Mouse (Mus musculus) heart, embryonic 13.5 days (tissue): ENCODE measurements around the gene Slc25a36. TPM values are rescaled to one million over a fixed set of nuclear protein-coding genes. Genes with fewer than 3 reads are reported as not detected.

Source experiments
- ATAC-seq: fragments of 200-750 bp; cut with Nextera tagmentation; 2 replicates; pipeline ENCODE4 v1.8.0; 2017; ENCODE audit warnings: moderate TSS enrichment; ENCODE audit not compliant: insufficient number of reproducible peaks, low FRiP score, low TSS enrichment; ENCODE audit errors: extremely low read depth
- H3K27ac ChIP-seq: fragments of 300-500 bp; sonication (generic); replicated peaks from 2 replicates; pipeline ENCODE4 v1.5.1; 2015; ENCODE audit warnings: moderate library complexity, mild to moderate bottlenecking, inconsistent platforms
- H3K27me3 ChIP-seq: fragments of 300-500 bp; sonication (generic); replicated peaks from 2 replicates; pipeline ENCODE4 v1.6.1; 2015; ENCODE audit warnings: mild to moderate bottlenecking, inconsistent platforms
- H3K36me3 ChIP-seq: fragments of 300-500 bp; sonication (generic); 2 replicates; pipeline ENCODE4 v1.6.1; 2015; ENCODE audit warnings: mild to moderate bottlenecking, inconsistent platforms
- H3K4me1 ChIP-seq: fragments of 300-500 bp; sonication (generic); 2 replicates; pipeline ENCODE4 v1.6.1; 2015; ENCODE audit warnings: inconsistent platforms
- H3K4me2 ChIP-seq: fragments of 300-500 bp; sonication (generic); 2 replicates; pipeline ENCODE4 v1.6.1; 2015; ENCODE audit warnings: inconsistent platforms, mild to moderate bottlenecking, moderate library complexity
- H3K4me3 ChIP-seq: fragments of 300-500 bp; sonication (generic); 2 replicates; pipeline ENCODE4 v1.5.1; 2015; ENCODE audit warnings: moderate library complexity, mild to moderate bottlenecking, inconsistent platforms
- H3K9ac ChIP-seq: fragments of 300-500 bp; sonication (generic); 2 replicates; pipeline ENCODE4 v1.6.1; 2015; ENCODE audit warnings: inconsistent platforms, mild to moderate bottlenecking, moderate library complexity
- H3K9me3 ChIP-seq: fragments of 300-500 bp; sonication (generic); 2 replicates; pipeline ENCODE4 v1.6.1; 2016; ENCODE audit warnings: inconsistent platforms
- WGBS: fragments of 180-500 bp; shearing (Covaris S2); methylation state at CpG from one replicate; pipeline ENCODE4 v1.1.7; 2015; ENCODE audit warnings: mixed read lengths; 5-methylcytosine and 5-hydroxymethylcytosine counted together
- polyA plus RNA-seq: library from polyadenylated mRNA; unstranded; fragments of >200 nt; fragmentation: Nextera tagmentation; extraction: Ambion mirVana; gene quantifications from 2 replicates; pipeline ENCODE4 v1.2.1, GENCODE M21; 2015

Gene Slc25a36
- polyA plus RNA-seq, 1 experiment from 2014 or later = 55.9 TPM

GRCm38 (mm10) chr9:97038010-97038409 is 72.9 kb downstream of the Slc25a36 start:
- Histone ChIP-seq H3K9ac (no peak overlapping the region), H3K4me2 (no peak overlapping the region), H3K4me1 (no peaks in the 10 kb centered on the region), H3K9me3 (no peaks in the 10 kb centered on the region), H3K36me3 (no peaks in the 10 kb centered on the region), H3K27ac (no peak overlapping the region), H3K4me3 (no peak overlapping the region), H3K27me3 (peaks cover 3% of the 10 kb centered on the region; the same call in 1 of the 2 replicates)
- no peak for ATAC-seq
- 79% methylated on average over 3 of the region's 3 CpGs for WGBS

- ATAC-seq = no peak
- H3K9ac ChIP-seq = no peak overlapping the region
- H3K4me1 ChIP-seq = no peaks in the 10 kb centered on the region
- H3K36me3 ChIP-seq = no peaks in the 10 kb centered on the region
- H3K27ac ChIP-seq = no peak overlapping the region
- WGBS = 81% methylated on average over 7 of the region's 7 CpGs
- H3K27me3 ChIP-seq = peaks cover 3% of the 10 kb centered on the region; the same call in 1 of the 2 replicates
- no peaks in the 10 kb centered on the region for H3K9me3 ChIP-seq
- no peak overlapping the region for H3K4me3 ChIP-seq
- no peak overlapping the region for H3K4me2 ChIP-seq
Observed at GRCm38 (mm10) chr9:97036656-97037055, 74.3 kb downstream of the Slc25a36 start.

- no peak for ATAC-seq
- WGBS = 72% methylated on average over 12 of the region's 12 CpGs
- peaks cover 9% of the 10 kb centered on the region; the same call in 1 of the 2 replicates for H3K27me3 ChIP-seq
- H3K4me3 ChIP-seq = no peak overlapping the region
- no peak overlapping the region for H3K27ac ChIP-seq
- no peaks in the 10 kb centered on the region for H3K9me3 ChIP-seq
- 0 out of 2 replicates have a peak, but pooled peaks cover 3% of the 10 kb centered on the region for H3K4me1 ChIP-seq
- H3K9ac ChIP-seq = no peak overlapping the region
- H3K36me3 ChIP-seq = no peaks in the 10 kb centered on the region
- no peak overlapping the region for H3K4me2 ChIP-seq
Observed at GRCm38 (mm10) chr9:97027361-97027760, 83.6 kb downstream of the Slc25a36 start.

- Histone ChIP-seq H3K4me1 (0 out of 2 replicates have a peak, but pooled peaks cover 3% of the 10 kb centered on the region), H3K9me3 (no peaks in the 10 kb centered on the region), H3K4me2 (no peak overlapping the region), H3K27me3 (peaks cover 9% of the 10 kb centered on the region; the same call in 1 of the 2 replicates), H3K9ac (no peak overlapping the region), H3K27ac (no peak overlapping the region), H3K4me3 (no peak overlapping the region), H3K36me3 (no peaks in the 10 kb centered on the region)
- WGBS = 79% methylated on average over 4 of the region's 4 CpGs
- no peak for ATAC-seq
Observed at GRCm38 (mm10) chr9:97026006-97026405, 85.0 kb downstream of the Slc25a36 start.

Other genes with a start within 250 kb of the Slc25a36 start
- gene Pxylp1, start 218.5 kb downstream of the Slc25a36 start, polyA plus RNA-seq = 29.5 and 33.3 TPM in 2 replicates
- 55.5 and 61.4 TPM in 2 replicates for gene Spsb4, start 92.3 kb downstream of the Slc25a36 start, polyA plus RNA-seq